Mouse (Mus musculus): ENCODE results near the gene Mmp2. TPM values are rescaled to one million over a fixed set of nuclear protein-coding genes. Genes with fewer than 3 reads are reported as not detected.

Mmp2 gene
- polyA plus RNA-seq, 1 experiment from 2014 or later, result 161 TPM

- H3K36me3 ChIP-seq (ENCODE audit: insufficient read depth, low read length), result no peaks in the 10 kb centered on the region
- peak; percentile 94 for DNase-seq (ENCODE audit: low spot score)
- no peaks in the 10 kb centered on the region for H3K9me3 ChIP-seq (ENCODE audit: low read length)
- H3K9ac ChIP-seq (replicated peaks; ENCODE audit: low read depth), result no peak overlapping the region
- H3K4me3 ChIP-seq (ENCODE audit: low read depth, low read length), result no peak overlapping the region
- WGBS, result 18% methylated on average over 6 of the region's 6 CpGs
- H3K4me2 ChIP-seq (replicated peaks; ENCODE audit: low read depth, low read length), result no peak overlapping the region
- no peak overlapping the region for H3K27ac ChIP-seq (ENCODE audit: low read length)
- TF ChIP-seq CTCF (IDR thresholded peaks at IDR 0.05) (peak; percentile 100), EP300 (IDR thresholded peaks at IDR 0.05) (no peak)
- H3K27me3 ChIP-seq (replicated peaks; ENCODE audit: insufficient read depth, low read length), result no peaks in the 10 kb centered on the region
- ATAC-seq, result peak; percentile 87
- H3K4me1 ChIP-seq (ENCODE audit: insufficient read depth, low read depth, low read length), result no peaks in the 10 kb centered on the region
Measured at GRCm38 (mm10) chr8:92817928-92818818, 8.9 kb upstream of the Mmp2 start.

- H3K27me3 ChIP-seq (replicated peaks; ENCODE audit: insufficient read depth, low read length), result no peaks in the 10 kb centered on the region
Measured at GRCm38 (mm10) chr8:92821151-92821550, 5.9 kb upstream of the Mmp2 start.

GRCm38 (mm10) chr8:92822386-92822785, 4.7 kb upstream of the Mmp2 start:
- no peak for DNase-seq (ENCODE audit: low spot score)
- no peaks in the 10 kb centered on the region for H3K4me1 ChIP-seq (ENCODE audit: insufficient read depth, low read depth, low read length)
- H3K9me3 ChIP-seq (ENCODE audit: low read length), result no peaks in the 10 kb centered on the region
- no peak overlapping the region for H3K27ac ChIP-seq (ENCODE audit: low read length)
- H3K4me3 ChIP-seq (ENCODE audit: low read depth, low read length), result no peak overlapping the region
- no peak for TF ChIP-seq EP300 (IDR thresholded peaks at IDR 0.05)
- no peaks in the 10 kb centered on the region; the same call in 1 of the 2 replicates for H3K27me3 ChIP-seq (replicated peaks; ENCODE audit: insufficient read depth, low read length)
- no peak for ATAC-seq
- H3K36me3 ChIP-seq (ENCODE audit: insufficient read depth, low read length), result no peaks in the 10 kb centered on the region
- WGBS, result 57% methylated on average over 5 of the region's 5 CpGs
- no peak overlapping the region for H3K9ac ChIP-seq (replicated peaks; ENCODE audit: low read depth)
- no peak overlapping the region for H3K4me2 ChIP-seq (replicated peaks; ENCODE audit: low read depth, low read length)

More at GRCm38 (mm10) chr8:92821151-92821550, 5.9 kb upstream of the Mmp2 start:
- no peaks in the 10 kb centered on the region for H3K36me3 ChIP-seq (ENCODE audit: insufficient read depth, low read length)
- no peak overlapping the region for H3K4me3 ChIP-seq (ENCODE audit: low read depth, low read length)
- ATAC-seq, result no peak
- no peaks in the 10 kb centered on the region for H3K9me3 ChIP-seq (ENCODE audit: low read length)
- H3K4me2 ChIP-seq (replicated peaks; ENCODE audit: low read depth, low read length), result no peak overlapping the region
- H3K4me1 ChIP-seq (ENCODE audit: insufficient read depth, low read depth, low read length), result no peaks in the 10 kb centered on the region
- no peak overlapping the region for H3K27ac ChIP-seq (ENCODE audit: low read length)
- no peak overlapping the region for H3K9ac ChIP-seq (replicated peaks; ENCODE audit: low read depth)
- DNase-seq (ENCODE audit: low spot score), result no peak
- TF ChIP-seq EP300 (IDR thresholded peaks at IDR 0.05) (no peak), CTCF (IDR thresholded peaks at IDR 0.05) (no peak)

- no peak for DNase-seq (ENCODE audit: low spot score)
- 48% methylated on average over 4 of the region's 4 CpGs for WGBS
- TF ChIP-seq EP300 (IDR thresholded peaks at IDR 0.05) (no peak), CTCF (IDR thresholded peaks at IDR 0.05) (no peak)
- H3K4me2 ChIP-seq (replicated peaks; ENCODE audit: low read depth, low read length), result no peak overlapping the region
- peaks cover 8% of the 10 kb centered on the region; the same call in 1 of the 2 replicates for H3K27me3 ChIP-seq (replicated peaks; ENCODE audit: insufficient read depth, low read length)
- no peak for ATAC-seq
- H3K9me3 ChIP-seq (ENCODE audit: low read length), result no peaks in the 10 kb centered on the region
- no peak overlapping the region for H3K4me3 ChIP-seq (ENCODE audit: low read depth, low read length)
- H3K4me1 ChIP-seq (ENCODE audit: insufficient read depth, low read depth, low read length), result no peaks in the 10 kb centered on the region
- no peak overlapping the region for H3K27ac ChIP-seq (ENCODE audit: low read length)
- H3K9ac ChIP-seq (replicated peaks; ENCODE audit: low read depth), result no peak overlapping the region
- H3K36me3 ChIP-seq (ENCODE audit: insufficient read depth, low read length), result no peaks in the 10 kb centered on the region
Measured at GRCm38 (mm10) chr8:92825991-92826390, 1.1 kb upstream of the Mmp2 start.

GRCm38 (mm10) chr8:92828251-92828743, 1.2 kb downstream of the Mmp2 start:
- peak; percentile 52 for ATAC-seq
- no peak overlapping the region for H3K9ac ChIP-seq (replicated peaks; ENCODE audit: low read depth)
- H3K4me3 ChIP-seq (ENCODE audit: low read depth, low read length), result peak overlapping the region; percentile 39; the same call in 1 of the 2 replicates
- H3K27me3 ChIP-seq (replicated peaks; ENCODE audit: insufficient read depth, low read length), result peaks cover 8% of the 10 kb centered on the region; the same call in 1 of the 2 replicates
- H3K36me3 ChIP-seq (ENCODE audit: insufficient read depth, low read length), result no peaks in the 10 kb centered on the region
- no peaks in the 10 kb centered on the region for H3K4me1 ChIP-seq (ENCODE audit: insufficient read depth, low read depth, low read length)
- peak overlapping the region; percentile 57 for H3K4me2 ChIP-seq (replicated peaks; ENCODE audit: low read depth, low read length)
- TF ChIP-seq CTCF (IDR thresholded peaks at IDR 0.05), result no peak
- no peak for TF ChIP-seq EP300 (IDR thresholded peaks at IDR 0.05)
- 28% methylated on average over 15 of the region's 15 CpGs for WGBS
- 0 out of 2 replicates have a peak overlapping the region, but pooled peaks have one; percentile 14 for H3K27ac ChIP-seq (ENCODE audit: low read length)
- peak; percentile 40 for DNase-seq (ENCODE audit: low spot score)
- no peaks in the 10 kb centered on the region for H3K9me3 ChIP-seq (ENCODE audit: low read length)

GRCm38 (mm10) chr8:92834065-92834731, 7.1 kb downstream of the Mmp2 start:
- WGBS, result 32% methylated on average over 5 of the region's 5 CpGs
- H3K27ac ChIP-seq (ENCODE audit: low read length), result no peak overlapping the region
- ATAC-seq, result no peak

More at GRCm38 (mm10) chr8:92834065-92834731, 7.1 kb downstream of the Mmp2 start:
- H3K9me3 ChIP-seq (ENCODE audit: low read length), result no peaks in the 10 kb centered on the region
- 0 out of 2 replicates have a peak, but pooled peaks cover 5% of the 10 kb centered on the region for H3K27me3 ChIP-seq (replicated peaks; ENCODE audit: insufficient read depth, low read length)
- no peak overlapping the region for H3K4me2 ChIP-seq (replicated peaks; ENCODE audit: low read depth, low read length)
- H3K36me3 ChIP-seq (ENCODE audit: insufficient read depth, low read length), result no peaks in the 10 kb centered on the region
- H3K4me1 ChIP-seq (ENCODE audit: insufficient read depth, low read depth, low read length), result no peaks in the 10 kb centered on the region
- TF ChIP-seq EP300 (IDR thresholded peaks at IDR 0.05) (no peak), CTCF (IDR thresholded peaks at IDR 0.05) (no peak)
- no peak overlapping the region for H3K9ac ChIP-seq (replicated peaks; ENCODE audit: low read depth)
- H3K4me3 ChIP-seq (ENCODE audit: low read depth, low read length), result no peak overlapping the region
- peak; percentile 23 for DNase-seq (ENCODE audit: low spot score)
